In the genomic region with DNA sequence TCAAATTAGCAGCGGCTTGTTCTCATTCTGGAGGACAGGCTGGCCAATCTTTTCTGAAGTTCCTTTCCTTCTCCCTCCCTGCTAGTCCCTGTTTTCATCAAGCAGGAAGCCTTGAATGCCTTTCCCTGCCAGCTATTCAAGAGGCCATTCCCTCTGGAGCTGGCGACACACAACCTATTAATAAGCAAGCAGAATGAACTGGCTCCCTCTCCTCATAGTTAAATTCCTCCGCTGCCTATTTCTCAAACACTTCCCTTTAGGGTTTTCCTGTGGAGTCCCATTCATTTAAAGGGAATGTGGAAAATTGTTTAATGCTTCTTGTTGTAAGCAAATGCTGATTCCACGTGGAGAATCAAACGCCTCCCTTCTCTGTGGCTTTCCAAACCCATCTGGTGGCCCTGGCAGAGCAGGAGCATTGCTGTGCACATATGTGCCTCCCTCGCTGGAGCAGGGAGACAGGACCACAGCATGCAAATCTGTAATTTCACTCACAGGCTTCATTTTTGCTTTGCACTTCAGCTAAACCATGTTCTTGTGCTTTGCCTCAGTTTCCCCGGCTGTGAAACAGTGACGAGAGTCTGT, we compare ENCODE assay signal across 14 mouse cellular contexts.
DNase-seq lines count a peak whose midpoint lies in the region; ATAC-seq and TF ChIP-seq lines count a peak whose summit lies in the region.
"Had no signal": no experiment of that assay in that cellular context is flagged by ENCODE, and none has a peak within 500 bp of the region (broad histone marks: within the 10 kb centered on the region; RNA-seq: fewer than 3 reads in every experiment).

No protein-coding gene starts in this region.

- H3K27me3 ChIP-seq in midbrain, postnatal 0 days (ENCODE audit: insufficient read depth, low read length): no peaks in the 10 kb centered on the region
- H3K27me3 ChIP-seq: forebrain, embryonic 13.5 days; liver, embryonic 13.5 days had no signal

- ATAC-seq in midbrain, postnatal 0 days (ENCODE audit: low FRiP score): no peak
- ATAC-seq: activated CD4-positive, CD25-positive, alpha-beta regulatory T cell, adult 4 months; forebrain, embryonic 13.5 days; intestine, postnatal 0 days had no signal

- no peak for TF ChIP-seq CTCF in midbrain, postnatal 0 days (IDR thresholded peaks at IDR 0.05)

- no peak overlapping the region for H3K9ac ChIP-seq in midbrain, postnatal 0 days (replicated peaks; ENCODE audit: low read length, poor library complexity, severe bottlenecking)
- H3K9ac ChIP-seq: forebrain, embryonic 13.5 days; liver, embryonic 13.5 days had no signal

- no peaks in the 10 kb centered on the region for H3K9me3 ChIP-seq in midbrain, postnatal 0 days (ENCODE audit: low read length)
- H3K9me3 ChIP-seq: forebrain, embryonic 13.5 days; liver, embryonic 13.5 days had no signal

- no peaks in the 10 kb centered on the region for H3K36me3 ChIP-seq in midbrain, postnatal 0 days (ENCODE audit: insufficient read depth, low read length)
- H3K36me3 ChIP-seq: liver, embryonic 13.5 days had no signal

- no peak overlapping the region for H3K4me2 ChIP-seq in midbrain, postnatal 0 days (ENCODE audit: low read depth, low read length, poor library complexity, severe bottlenecking)
- H3K4me2 ChIP-seq: forebrain, embryonic 13.5 days; liver, embryonic 13.5 days had no signal

- 56% methylated on average over 8 of the region's 8 CpGs for WGBS in midbrain, postnatal 0 days

- DNase-seq in cerebellum, postnatal 25 days: peak; percentile 13 to 14
- DNase-seq in cerebellum, adult 11-12 months: no peak
- peak; percentile 49 for DNase-seq in layer of hippocampus, adult 11-12 months (ENCODE audit: low spot score)
- DNase-seq in layer of hippocampus, adult 9-10 months (ENCODE audit: low spot score): no peak
- DNase-seq in layer of hippocampus, adult 8-10 months (ENCODE audit: low spot score in 2 of 2): peak; percentile 50 to 55
- DNase-seq in midbrain, postnatal 0 days (ENCODE audit: low spot score): peak; percentile 42
- DNase-seq in urinary bladder, adult 2 months (ENCODE audit: low spot score): no peak
- no peak for DNase-seq in left cerebral cortex, postnatal 36 days (ENCODE audit: low spot score in 2 of 2)
- DNase-seq: liver, embryonic 13.5 days; thymus, postnatal 14 days had no signal

- H3K4me1 ChIP-seq in midbrain, postnatal 0 days (ENCODE audit: insufficient read depth, low read length): no peaks in the 10 kb centered on the region
- H3K4me1 ChIP-seq: liver, embryonic 13.5 days had no signal

- H3K4me3 ChIP-seq in midbrain, postnatal 0 days (ENCODE audit: low read depth, low read length): no peak overlapping the region
- H3K4me3 ChIP-seq: forebrain, embryonic 13.5 days; liver, embryonic 13.5 days; myocyte had no signal

- intact Hi-C loops in left cerebral cortex, postnatal 36 days (cut with DNase I): no loop called here

- H3K27ac ChIP-seq in midbrain, postnatal 0 days (ENCODE audit: low read depth, low read length): no peak overlapping the region
- H3K27ac ChIP-seq: forebrain, embryonic 13.5 days; liver, embryonic 13.5 days had no signal

Comparison
In these comparisons a context has a peak if more than half of its experiments do, and no peak if none do; other contexts are left out.
1. DNase-seq: peak in cerebellum, postnatal 25 days (2 of 2), layer of hippocampus, adult 11-12 months (single experiment), layer of hippocampus, adult 8-10 months (2 of 2) and midbrain, postnatal 0 days (single experiment); none in cerebellum, adult 11-12 months (single experiment), layer of hippocampus, adult 9-10 months (single experiment), urinary bladder, adult 2 months (single experiment) and left cerebral cortex, postnatal 36 days (0 of 2).